Mouse (Mus musculus): ENCODE measurements at regions not wholly inside any gene's neighbourhood (a gene's known extent, or its start where the extent isn't known, plus 50 kb on each side); places are given as distances from the start of the nearest gene placed in this dataset.

DNA sequence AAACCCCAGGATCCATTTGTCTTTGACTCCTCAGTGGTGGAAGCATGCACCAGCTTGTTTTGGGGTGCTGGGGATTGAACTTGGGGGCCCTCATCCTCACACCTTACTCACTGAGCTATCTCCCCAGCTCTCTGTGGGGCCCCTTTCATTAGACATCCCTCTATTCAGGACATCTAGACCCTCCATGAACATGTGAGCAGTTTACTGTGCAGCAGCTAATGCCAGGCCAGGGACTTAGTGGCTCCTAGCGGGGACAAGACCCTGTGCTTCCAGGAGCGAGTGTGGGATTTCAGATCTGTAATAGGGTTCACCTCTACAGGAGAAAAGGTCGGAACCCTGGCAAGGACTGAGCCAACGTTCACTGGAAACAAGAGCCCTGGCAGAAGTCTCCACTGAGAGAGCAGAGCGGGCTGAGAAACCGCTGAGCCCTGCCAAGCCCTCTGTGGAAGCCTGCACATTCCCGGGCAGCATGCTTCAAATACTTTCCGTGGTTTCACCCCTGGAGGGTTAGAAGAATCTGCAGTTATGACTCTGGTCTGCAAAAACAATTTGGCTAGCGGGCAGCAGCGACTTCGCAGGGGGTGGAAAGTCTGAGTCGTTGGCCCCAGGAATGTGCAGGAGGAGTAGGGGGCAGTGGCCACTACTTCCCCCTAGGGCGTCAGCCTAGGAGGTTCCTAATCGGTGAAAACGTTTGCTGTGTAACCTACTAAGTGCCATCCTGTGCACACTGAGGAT is 125.6 kb downstream of the Smad6 start:
- DNase-seq (ENCODE audit: low read depth, low spot score): no peak

DNA sequence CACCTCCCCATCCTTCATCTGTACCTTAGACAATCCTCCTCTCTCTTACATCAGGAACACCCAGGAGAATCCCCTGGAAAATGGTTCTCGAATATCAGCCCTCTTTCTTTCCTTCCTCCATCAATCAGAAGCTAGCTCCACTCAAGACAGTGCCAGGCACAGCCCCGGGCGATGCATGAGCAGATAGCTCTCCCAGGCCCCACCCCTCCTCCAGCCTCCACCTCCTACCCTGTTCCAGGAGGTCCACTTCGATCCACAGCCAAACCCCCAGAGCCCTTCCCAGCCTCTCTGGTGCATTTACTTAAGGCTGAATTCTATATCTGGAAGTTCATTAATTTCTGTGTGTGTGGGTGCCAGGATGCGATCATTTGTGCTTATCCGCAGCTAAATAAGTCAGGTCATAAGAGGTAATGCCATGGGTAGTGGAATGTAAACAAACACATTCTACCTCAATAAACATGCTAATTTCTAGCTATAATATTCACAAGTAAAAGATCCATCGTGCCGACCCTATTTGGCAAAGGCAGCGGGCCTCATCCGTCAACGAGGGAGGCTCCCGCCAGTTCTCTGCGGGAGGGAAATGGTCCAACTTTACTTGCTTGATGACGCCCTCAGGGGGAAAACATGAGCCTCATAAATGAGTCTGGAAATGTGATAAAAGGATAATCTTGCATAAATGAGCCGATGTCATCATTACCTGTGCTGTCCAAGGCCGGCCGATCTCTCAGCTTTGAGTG is 129.5 kb downstream of the Smad6 start:
- no peak for DNase-seq (ENCODE audit: low read depth, low spot score)

DNA sequence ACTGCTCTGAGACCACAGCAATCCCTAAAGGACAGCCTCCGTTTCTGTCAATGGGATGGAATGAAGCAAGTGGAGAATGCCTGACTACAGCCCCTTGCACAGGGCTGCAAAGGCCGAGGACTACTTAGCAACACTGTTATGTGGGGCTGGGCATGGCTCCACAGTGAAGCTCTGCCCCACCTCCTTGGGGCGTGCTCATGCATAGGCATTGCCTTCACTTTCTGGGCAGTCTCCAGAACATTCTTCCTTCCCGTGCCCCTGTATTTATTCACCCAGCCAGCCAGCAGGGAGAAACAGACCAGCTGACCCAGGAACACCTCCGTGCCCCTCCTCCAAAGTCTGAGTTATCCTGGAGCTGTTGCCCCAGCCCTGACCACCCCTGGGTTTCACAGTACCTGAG is 131.1 kb downstream of the Smad6 start:
- DNase-seq (ENCODE audit: low read depth, low spot score): no peak

DNA sequence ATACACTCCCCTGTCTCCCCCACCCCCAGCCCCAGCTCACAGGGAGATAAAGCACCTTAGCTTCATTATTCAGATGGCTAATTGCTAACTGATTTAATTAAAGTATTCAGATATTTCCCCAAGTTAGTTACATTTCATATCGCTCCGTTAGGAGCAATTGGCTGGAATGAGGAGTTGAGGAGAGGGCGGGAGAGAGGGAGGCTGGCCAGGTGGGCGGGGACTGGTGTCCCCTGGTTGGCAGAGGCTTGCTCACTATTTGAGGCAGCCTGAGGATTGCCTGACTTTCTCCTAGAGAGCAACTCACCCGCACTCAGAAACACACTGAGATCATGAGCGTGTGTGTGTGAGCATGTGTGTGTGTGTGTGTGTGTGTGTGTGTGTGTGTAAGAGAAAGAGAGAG is 131.8 kb upstream of the Smad3 start:
- DNase-seq (ENCODE audit: low read depth, low spot score): no peak

DNA sequence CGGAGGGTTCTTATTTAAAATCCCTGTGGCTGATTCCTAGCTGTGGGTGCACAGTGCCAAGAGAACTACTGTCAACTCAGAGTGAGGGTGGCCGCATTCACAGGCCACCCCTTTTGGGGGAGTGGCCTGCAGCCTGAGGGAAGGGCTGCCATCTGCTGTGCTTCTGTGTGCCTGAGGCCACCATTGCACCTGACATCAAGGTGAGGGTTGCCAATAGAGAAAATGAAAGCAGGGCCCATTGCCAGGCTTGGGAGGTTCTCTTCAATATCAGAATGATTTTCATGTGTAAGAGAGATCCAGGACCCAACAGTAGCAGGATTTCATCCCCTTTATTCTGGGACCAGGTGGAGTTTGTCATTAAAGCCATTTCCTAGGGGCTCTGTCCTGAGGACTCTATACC is 127.2 kb upstream of the Smad3 start:
- no peak for DNase-seq (ENCODE audit: low read depth, low spot score)

DNA sequence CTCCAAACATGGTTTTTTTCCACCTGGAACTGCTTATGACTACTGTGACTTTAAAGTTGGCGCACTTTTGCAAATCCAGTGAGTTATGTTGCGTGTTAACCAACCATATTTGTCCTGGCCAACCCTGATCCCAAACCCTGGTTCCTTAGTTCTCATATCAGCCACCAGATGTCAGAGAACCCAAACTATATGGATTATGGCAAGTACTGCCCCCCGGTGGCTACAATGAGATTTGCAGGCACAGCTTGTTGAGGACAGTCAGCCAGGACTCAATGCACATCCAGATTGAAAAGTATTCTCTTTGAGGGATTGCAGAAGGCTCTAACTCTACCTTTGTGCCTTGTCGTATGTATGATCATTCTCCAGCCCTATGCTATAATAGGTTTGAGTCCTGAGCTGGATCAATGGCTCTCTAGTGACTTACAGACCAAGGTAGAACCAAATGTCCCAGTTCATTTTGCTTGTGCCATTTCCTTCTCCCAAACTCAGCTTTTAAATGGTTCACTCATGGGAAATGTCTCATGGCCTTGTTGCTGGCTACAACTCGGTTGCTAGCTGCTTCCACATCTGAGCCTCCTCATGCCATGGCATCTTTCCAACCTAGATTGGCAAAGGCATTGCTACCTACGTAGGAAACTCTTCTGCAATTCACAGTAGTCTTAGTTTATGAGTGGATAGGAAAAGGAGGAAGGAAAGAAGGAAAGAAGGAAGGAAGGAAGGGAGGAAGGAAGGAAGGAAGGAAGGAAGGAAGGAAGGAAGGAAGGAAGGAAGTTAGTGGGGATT is 126.1 kb upstream of the Smad3 start:
- DNase-seq (ENCODE audit: low read depth, low spot score): no peak

DNA sequence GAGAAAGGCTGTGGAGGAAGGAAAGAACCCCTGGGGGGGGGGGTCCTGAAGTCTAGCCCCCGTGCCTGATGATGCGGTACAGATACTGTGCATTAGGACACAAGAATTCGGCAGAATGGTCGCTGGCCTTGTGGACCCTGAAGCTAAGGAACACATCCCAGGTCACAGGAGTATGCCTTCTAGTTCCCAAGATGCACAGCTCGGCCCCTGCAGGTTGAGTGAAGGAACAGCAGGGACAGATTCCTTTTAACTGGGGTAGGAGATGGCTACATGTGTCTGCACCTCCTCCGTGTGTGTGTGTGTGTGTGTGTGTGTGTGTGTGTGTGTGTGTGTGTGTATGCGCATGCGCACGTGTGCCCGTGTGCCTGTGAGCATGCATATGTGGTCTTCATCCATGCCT is 123.9 kb upstream of the Smad3 start:
- DNase-seq (ENCODE audit: low read depth, low spot score): no peak

DNA sequence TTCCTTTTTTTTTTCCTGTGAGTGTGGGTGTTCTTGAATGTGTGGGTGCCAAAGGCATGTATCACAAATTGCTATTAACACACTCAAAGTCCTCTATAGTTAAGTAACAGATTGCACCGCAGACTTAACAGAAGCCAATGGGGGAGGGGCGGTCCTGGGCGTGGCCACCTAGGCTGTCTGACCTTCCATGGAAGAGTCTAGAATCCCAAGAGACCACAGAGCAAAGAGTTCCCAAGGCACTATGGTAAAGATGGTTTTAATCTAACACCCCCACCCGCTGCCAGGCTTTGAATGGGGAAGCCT is 123.4 kb upstream of the Smad3 start:
- DNase-seq (ENCODE audit: low read depth, low spot score): no peak

DNA sequence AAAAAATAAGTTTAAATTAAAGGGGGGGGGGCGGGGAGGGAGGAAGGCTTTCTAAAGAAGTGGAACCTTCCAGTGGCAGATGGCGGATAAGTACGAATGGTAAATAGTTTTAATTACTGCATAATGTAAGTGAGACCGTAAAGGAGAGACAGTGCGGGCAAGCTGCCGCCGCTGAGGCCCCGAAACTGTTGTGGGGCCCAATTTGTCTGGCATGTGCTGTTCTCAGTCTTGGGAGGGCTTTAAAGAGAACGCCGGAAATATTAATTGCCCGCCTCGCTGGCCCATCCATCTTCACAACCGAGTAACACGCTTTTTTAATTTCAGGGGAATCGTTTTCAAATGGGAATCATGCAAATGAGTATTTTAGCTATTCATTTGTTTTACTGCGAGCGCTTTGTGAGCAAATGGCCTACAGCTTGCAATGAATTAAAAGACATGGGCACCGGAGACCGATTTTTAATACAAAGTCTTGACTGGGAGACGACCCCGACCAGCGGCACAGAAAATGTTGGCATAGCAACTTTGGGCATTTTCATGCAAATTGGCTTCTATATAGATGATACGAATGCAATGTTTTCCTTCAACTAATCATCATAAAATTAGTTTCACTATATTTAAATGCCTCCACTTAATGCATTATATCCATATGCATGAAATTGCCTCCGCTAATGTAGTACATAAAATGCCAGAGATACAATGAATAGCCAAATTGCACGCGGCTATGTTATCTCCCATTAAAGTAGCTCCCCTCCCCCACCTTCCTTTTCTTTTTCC is 122.9 kb upstream of the Smad3 start:
- no peak for DNase-seq (ENCODE audit: low read depth, low spot score)

DNA sequence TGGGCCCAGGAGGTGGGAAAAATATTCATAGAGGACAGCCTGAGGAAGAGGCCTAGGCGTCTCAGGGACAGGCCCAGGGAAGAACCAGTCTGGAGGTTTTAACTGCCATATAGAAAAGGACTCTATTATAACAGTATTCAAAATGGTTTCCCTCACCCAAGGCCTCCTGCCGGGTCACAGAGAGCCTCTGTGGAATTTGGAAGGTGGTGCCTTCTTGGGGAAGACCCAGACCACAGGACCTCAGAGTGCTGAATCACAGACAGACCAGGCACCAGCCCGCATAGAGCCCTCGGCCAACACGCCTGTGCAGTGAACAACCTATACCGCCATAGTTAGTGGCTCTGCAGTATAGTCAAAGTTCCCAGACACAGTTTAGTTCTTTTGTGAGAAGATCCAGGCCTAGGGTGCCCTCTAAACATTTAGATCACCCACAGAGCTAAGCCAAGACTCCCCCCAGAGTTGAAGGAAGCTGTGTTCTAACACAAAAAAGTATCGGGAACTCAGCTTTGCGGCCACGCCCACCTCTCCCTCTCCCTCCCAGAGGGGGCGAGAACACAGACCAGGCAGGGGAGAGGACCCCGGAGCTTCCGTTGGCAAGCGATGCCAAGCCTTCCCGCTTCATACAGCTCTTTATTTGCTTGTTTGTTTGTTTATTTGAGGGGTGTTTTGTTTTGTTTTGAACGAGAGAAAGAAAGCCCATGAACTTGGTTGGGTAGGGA is 122.1 kb upstream of the Smad3 start:
- DNase-seq (ENCODE audit: low read depth, low spot score): no peak

DNA sequence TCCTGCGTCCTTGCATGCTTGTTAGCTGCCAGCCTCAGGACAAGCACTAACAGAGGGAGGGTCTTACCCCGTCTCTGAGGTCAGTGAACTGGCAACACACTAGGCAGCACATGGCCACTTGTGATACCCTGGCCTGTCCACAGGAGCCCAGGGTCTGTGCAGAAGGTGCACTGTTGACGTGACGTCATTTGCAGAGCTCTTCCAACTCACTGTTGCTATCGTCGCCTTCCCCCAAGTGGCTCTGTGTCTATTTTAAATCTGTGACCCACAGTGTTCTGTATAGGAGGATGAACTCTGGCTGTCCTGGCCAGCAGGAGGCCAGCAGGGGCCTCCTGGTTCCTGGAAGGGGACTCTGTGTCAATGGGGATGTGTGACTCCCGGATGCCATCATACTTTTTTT is 120.1 kb upstream of the Smad3 start:
- DNase-seq (ENCODE audit: low read depth, low spot score): no peak

DNA sequence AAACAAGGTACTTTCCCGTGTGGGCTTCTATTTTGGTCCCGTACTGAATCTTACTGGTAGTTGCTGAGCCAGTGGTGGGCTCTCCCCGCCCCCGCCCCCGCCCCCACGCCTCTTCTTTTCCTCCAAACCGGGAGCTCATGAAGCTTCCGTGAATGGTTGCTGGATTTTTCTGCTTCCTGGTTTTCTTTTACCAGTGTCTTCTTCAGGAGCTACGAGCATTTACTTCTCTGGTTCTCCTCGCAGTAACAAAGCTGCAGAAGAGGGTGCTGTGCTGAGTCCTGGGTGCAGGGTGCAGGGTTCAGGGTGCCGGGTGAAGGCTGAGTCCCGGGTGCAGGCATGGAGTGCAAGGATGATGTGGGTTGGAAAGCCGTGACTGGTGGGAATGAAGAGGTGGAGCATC is 119.1 kb upstream of the Smad3 start:
- DNase-seq (ENCODE audit: low read depth, low spot score): no peak

DNA sequence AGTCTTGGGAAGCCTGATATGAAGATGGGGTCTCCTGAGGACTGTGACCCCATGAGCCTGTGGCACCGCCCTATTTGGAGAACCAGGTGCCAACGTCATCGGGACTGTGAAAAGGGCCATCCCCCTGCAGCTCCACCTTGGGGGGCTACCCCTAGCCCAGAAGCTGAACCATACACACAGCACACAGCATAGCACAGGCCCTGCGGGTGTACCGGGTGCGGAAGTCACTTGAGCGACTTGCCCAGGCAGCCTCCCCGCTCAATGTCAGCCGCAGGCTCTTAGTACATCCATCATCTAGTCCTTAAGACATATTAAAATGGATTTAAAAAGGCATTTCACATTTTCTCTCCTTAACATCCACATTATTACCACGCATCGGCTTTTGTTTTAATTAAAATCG is 118.2 kb upstream of the Smad3 start:
- no peak for DNase-seq (ENCODE audit: low read depth, low spot score)

DNA sequence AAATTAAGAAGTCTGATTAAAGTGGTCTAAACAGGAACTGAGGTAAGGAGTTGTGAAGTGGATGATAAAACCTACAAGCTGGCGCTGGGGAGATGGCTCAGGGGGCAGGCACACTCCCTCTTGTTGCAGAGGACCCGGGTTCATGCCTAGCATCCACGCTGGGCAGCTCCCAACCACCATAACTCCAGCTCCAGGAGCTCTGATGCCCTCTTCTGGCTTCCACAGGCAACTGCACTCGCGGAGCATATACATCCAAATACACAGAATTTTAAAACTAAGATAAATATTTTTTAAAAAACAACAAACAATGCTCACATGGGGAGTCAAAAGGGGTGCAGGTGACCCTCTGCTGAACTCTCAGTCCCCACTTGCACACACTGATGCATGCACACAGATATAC is 117.4 kb upstream of the Smad3 start:
- no peak for DNase-seq (ENCODE audit: low read depth, low spot score)

DNA sequence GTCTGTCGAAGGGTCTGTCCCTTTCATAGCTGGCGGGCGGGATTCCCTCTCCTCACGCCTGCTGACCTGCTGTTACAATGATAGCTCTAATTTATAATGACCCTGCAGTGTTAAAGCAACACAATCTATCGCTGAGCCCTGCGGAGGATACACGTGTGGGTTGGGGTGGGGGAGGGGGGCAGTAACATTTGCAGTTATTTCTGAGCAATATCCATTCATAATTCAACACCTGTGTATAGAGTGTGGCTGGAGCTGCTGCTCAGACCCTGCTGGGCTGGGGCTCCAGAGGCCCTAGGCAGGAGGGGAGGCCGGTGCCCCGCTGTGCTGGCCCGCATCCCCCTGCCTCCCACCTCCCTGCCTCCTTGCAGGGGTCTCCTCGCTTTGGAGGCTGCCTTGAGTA is 106.6 kb upstream of the Smad3 start:
- no peak for DNase-seq (ENCODE audit: low read depth, low spot score)

DNA sequence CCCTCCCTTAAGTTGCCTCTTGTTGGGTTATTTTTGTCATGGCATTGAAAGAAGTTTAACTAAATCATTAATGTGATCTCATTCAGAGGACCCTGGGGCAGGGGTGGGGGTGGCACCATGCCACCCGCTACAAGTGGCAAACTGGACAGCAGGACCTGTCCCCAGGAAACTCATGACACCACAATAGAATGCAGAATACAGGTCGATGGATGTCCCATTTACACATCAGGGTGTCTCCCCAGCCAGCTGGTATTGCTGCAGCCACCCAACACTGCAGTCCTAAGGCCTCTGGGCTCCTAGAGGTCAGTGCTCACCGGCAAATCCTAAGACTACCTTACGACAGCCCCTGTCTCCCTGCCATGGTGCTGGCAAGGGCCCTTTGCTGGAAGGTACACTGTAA is 105.5 kb upstream of the Smad3 start:
- no peak for DNase-seq (ENCODE audit: low read depth, low spot score)

DNA sequence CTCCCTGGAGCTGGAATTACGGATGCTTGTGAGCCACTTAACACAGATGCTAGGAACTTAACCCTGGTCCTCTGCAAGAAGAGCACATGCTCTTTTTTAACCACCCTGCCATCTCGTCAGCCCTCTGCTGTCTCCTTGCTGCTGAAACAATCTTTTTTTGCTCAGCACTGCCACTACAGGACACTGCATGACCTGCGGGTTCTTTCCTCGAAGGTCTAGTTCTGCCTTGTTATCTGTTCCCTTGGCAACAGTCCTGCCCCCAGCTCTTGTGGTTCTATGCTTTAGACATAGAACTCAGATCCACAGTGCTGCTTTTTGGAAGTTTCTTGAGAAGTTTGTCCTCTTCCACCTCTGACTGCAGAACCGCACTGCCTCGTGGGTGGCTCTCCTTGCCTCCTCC is 104.6 kb upstream of the Smad3 start:
- DNase-seq (ENCODE audit: low read depth, low spot score): no peak

DNA sequence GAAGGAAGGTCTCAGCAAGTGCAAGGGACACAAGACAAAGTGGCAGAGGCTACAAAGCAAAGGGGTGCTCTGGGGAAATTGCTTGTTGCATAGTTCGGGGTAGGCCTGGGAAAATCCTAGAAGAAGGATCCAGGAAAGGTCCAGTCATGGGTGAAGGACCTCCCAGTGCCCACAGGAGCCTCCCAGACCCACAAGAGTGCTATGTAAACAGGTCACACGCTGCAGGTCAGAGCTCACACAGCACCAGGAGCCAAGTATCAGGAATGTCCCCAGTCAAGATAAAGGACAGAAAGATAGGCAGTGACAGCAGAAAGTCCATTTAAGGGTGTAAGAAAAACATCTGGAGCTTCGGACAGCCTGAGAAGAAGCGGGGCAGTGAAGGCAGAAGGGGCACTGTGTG is 103.6 kb upstream of the Smad3 start:
- no peak for DNase-seq (ENCODE audit: low read depth, low spot score)

DNA sequence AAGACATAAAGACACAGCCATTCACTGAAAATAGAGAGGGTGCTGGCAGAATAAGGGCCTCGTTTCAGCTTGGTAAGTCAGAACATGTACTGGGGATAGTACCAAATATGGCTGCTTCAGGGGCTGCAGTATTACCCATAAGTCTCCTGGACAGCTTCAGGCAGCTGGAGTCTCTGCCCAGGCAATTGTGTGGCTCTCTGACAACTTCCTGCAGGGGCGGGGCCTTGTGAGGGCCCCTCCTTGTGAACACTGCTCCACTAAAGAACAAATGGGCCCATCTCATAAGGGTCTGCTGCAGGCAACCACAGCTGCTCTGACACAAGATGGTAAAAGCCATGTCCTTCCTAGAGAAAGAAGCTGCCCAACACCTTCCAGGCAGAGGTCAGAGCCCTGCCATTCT is 102.4 kb upstream of the Smad3 start:
- no peak for DNase-seq (ENCODE audit: low read depth, low spot score)

DNA sequence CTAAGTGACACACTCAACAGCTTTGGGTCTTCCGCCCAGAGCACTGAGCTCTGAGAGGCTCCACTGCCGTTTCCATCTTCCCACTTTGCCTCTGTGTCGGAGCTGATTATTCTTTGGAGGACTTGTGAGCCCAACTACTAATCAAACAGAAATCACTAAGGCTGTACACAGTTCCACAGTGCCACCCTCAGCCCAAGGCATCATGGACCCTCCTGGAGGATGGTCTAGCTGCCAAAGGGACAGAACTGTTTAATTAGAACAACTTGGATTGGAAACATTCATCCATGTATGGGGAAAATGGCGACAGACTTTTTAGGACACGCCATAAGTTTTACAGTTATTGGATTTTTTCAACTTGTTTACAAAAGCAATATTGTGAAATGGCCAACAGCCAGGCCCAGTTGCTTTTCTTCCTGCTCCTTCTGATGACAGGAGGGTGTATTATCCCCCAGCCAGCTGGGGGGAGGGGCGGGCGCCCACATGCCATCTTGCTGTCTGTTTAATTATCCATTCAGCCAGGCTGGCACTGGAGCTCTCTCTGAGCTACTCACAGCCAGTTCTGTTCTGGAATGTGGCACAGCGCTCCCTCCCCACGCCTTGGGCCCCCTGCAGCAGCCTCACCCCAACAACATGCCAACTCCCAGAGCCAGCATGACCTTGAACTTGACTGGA is 98.4 kb upstream of the Smad3 start:
- DNase-seq (ENCODE audit: low read depth, low spot score): no peak

DNA sequence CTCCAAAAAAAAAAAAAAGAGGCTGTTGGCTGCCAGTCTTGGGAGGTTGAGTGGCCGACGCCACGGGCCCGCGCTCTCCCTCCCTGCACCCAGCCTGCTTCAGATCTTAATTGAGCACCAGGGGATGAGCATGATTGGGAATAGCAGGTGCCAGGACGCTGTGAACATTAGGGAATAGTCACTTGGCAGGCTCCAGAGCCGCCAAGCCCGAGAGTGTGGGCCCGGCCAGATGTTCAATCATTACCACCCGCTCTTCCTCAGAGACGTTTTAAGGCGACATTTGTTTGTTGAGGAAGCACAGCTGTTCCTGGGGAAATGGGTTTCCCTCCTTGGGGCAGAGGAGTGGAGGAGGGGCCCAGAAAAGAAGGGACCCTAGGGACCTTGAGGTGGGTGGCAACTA is 94.0 kb upstream of the Smad3 start:
- DNase-seq (ENCODE audit: low read depth, low spot score): no peak

All from retina, adult 2 months (tissue).